Mouse (Mus musculus) testis, adult 2 months (tissue): ENCODE data around the gene Agbl5. TPM values are rescaled to one million over a fixed set of nuclear protein-coding genes. Genes with fewer than 3 reads are reported as not detected.
A peak's percentile ranks its signal among the peaks of the same experiment; 100 is the strongest.

Source experiments
- H3K27ac ChIP-seq: fragments of 200-500 bp; 2 replicates; pipeline ENCODE4 v1.5.1; 2012; ENCODE audit warnings: low read depth, low read length; ENCODE audit not compliant: control insufficient read depth, insufficient read depth
- H3K27me3 ChIP-seq: fragments of 200-500 bp; 2 replicates; pipeline ENCODE4 v1.6.1; 2012; ENCODE audit warnings: mild to moderate bottlenecking, low read length, moderate library complexity; ENCODE audit not compliant: control insufficient read depth, insufficient read depth
- H3K36me3 ChIP-seq: fragments of 200-500 bp; 2 replicates; pipeline ENCODE4 v1.6.1; 2012; ENCODE audit warnings: mild to moderate bottlenecking, low read length; ENCODE audit not compliant: control insufficient read depth, insufficient read depth
- H3K4me1 ChIP-seq: fragments of 200-500 bp; 2 replicates; pipeline ENCODE4 v1.6.1; 2012; ENCODE audit warnings: low read length; ENCODE audit not compliant: control insufficient read depth, insufficient read depth
- H3K4me3 ChIP-seq: fragments of 200-500 bp; 2 replicates; pipeline ENCODE4 v1.5.1; 2012; ENCODE audit warnings: low read depth, mild to moderate bottlenecking, low read length, moderate library complexity, mixed read lengths; ENCODE audit not compliant: control insufficient read depth
- CTCF ChIP-seq: fragments of 200-500 bp; IDR thresholded peaks from 2 replicates; pipeline ENCODE4 v1.5.1; 2012; ENCODE audit warnings: low read depth, mild to moderate bottlenecking, inconsistent platforms, low read length, moderate library complexity; ENCODE audit not compliant: control insufficient read depth, insufficient read depth, insufficient replicate concordance
- POLR2A ChIP-seq: fragments of 200-500 bp; IDR thresholded peaks from 2 replicates; pipeline ENCODE4 v1.6.1; 2012; ENCODE audit warnings: low read depth, mild to moderate bottlenecking, inconsistent platforms, low read length, moderate library complexity; ENCODE audit not compliant: control insufficient read depth
- polyA plus RNA-seq: library from polyadenylated mRNA; depleted of rRNA; stranded (reverse); fragments of >200 nt; gene quantifications from 2 replicates; pipeline ENCODE4 v1.2.3, GENCODE M21; 2012

Agbl5 gene
- polyA plus RNA-seq, 1 experiment: 489 TPM

GRCm38 (mm10) chr5:30919831-30920614 lies 31.5 kb downstream of the Agbl5 start:
- TF ChIP-seq CTCF (no peak), POLR2A (no peak; the same call in 1 of the 2 replicates)
- no peaks in the 10 kb centered on the region for H3K27me3 ChIP-seq
- H3K27ac ChIP-seq: no peak overlapping the region
- no peaks in the 10 kb centered on the region for H3K36me3 ChIP-seq
- H3K4me1 ChIP-seq: peaks cover 21% of the 10 kb centered on the region
- H3K4me3 ChIP-seq: peak overlapping the region; percentile 78

- no peak overlapping the region for H3K27ac ChIP-seq
- H3K4me3 ChIP-seq: peak overlapping the region; percentile 78
- peaks cover 21% of the 10 kb centered on the region for H3K4me1 ChIP-seq
- TF ChIP-seq POLR2A (0 out of 2 replicates have a peak, but pooled peaks have one; percentile 19), CTCF (0 out of 2 replicates have a peak, but pooled peaks have one; percentile 23)
- no peaks in the 10 kb centered on the region for H3K27me3 ChIP-seq
- H3K36me3 ChIP-seq: no peaks in the 10 kb centered on the region
Observed at GRCm38 (mm10) chr5:30920621-30921020, 32.1 kb downstream of the Agbl5 start.

- peak within 1 kb of the TSS; percentile 78 for H3K27ac ChIP-seq
- H3K36me3 ChIP-seq: no peaks in the 10 kb centered on the region
- no peak; the same call in 1 of the 2 replicates for TF ChIP-seq POLR2A
- peak; percentile 94 for TF ChIP-seq CTCF
- H3K4me3 ChIP-seq: peak within 1 kb of the TSS; percentile 94
- no peaks in the 10 kb centered on the region for H3K27me3 ChIP-seq
- peaks cover 21% of the 10 kb centered on the region for H3K4me1 ChIP-seq
Observed at GRCm38 (mm10) chr5:30921256-30922033, 33.0 kb downstream of the Agbl5 start, which contains the start of gene Khk. TSS of gene Khk (plus strand) at chr5:30921431.

GRCm38 (mm10) chr5:30922581-30923041 lies 34.1 kb downstream of the Agbl5 start:
- H3K27me3 ChIP-seq: no peaks in the 10 kb centered on the region
- H3K4me1 ChIP-seq: peaks cover 21% of the 10 kb centered on the region
- TF ChIP-seq POLR2A: no peak
- TF ChIP-seq CTCF: no peak
- H3K36me3 ChIP-seq: no peaks in the 10 kb centered on the region
- no peak overlapping the region for H3K4me3 ChIP-seq
- no peak overlapping the region for H3K27ac ChIP-seq

GRCm38 (mm10) chr5:30923119-30923518 lies 34.6 kb downstream of the Agbl5 start:
- Histone ChIP-seq H3K4me1 (peaks cover 21% of the 10 kb centered on the region), H3K36me3 (no peaks in the 10 kb centered on the region)
- no peak for TF ChIP-seq POLR2A
- TF ChIP-seq CTCF: no peak

GRCm38 (mm10) chr5:30924614-30925013 lies 36.1 kb downstream of the Agbl5 start:
- Histone ChIP-seq H3K4me1 (peaks cover 21% of the 10 kb centered on the region), H3K4me3 (no peak overlapping the region), H3K36me3 (no peaks in the 10 kb centered on the region), H3K27ac (no peak overlapping the region), H3K27me3 (no peaks in the 10 kb centered on the region)
- TF ChIP-seq CTCF (no peak), POLR2A (no peak)

More at GRCm38 (mm10) chr5:30923119-30923518, 34.6 kb downstream of the Agbl5 start:
- H3K27me3 ChIP-seq: no peaks in the 10 kb centered on the region
- H3K27ac ChIP-seq: no peak overlapping the region
- H3K4me3 ChIP-seq: no peak overlapping the region

GRCm38 (mm10) chr5:30925217-30925616 lies 36.7 kb downstream of the Agbl5 start:
- H3K4me1 ChIP-seq: peaks cover 20% of the 10 kb centered on the region
- TF ChIP-seq CTCF (no peak), POLR2A (no peak)
- H3K4me3 ChIP-seq: no peak overlapping the region
- H3K27me3 ChIP-seq: no peaks in the 10 kb centered on the region
- no peaks in the 10 kb centered on the region for H3K36me3 ChIP-seq
- no peak overlapping the region for H3K27ac ChIP-seq
